Mouse (Mus musculus): Measurements from ENCODE around the gene Adam12.

DNA sequence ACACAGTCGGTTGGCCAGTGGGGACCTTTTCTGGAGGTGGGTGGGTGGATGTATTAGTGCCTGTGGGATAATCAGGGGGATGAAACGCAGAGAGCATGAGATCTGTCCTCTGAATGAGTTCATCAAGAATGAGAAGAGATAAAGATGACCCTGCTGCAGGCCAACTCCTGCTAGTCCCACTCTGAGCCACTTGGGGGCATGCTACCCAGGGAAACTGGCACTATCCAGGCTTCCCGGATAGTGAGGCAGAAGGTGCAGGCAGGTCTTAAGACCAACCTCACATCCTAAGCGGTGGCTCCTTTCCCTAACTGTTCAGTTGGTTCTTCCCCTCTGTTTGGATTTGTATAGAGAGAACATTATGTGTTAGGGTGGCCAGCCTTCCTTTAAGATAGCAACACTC, 272.7 kb downstream of the Adam12 start:
- peak; percentile 62 for TF ChIP-seq CTCF (IDR thresholded peaks at IDR 0.05; ENCODE audit: extremely low read depth, insufficient read depth, low read length)
- no peak for TF ChIP-seq POLR2A (IDR thresholded peaks at IDR 0.05; ENCODE audit: extremely low read depth, insufficient read depth, low read length)

Measured in cortical plate, adult 2 months (tissue).